Mouse (Mus musculus) hematopoietic stem cell, adult 5-6 weeks (primary cell): ENCODE data around the gene Cdc42ep1. TPM values are rescaled to one million over a fixed set of nuclear protein-coding genes. Genes with fewer than 3 reads are reported as not detected.

Source experiments
- ATAC-seq, 2 experiments: fragments of 125-278 bp in 1 of 2; replicated peaks in 1 of 2; 2 replicates each; pipeline ENCODE4 v1.8.0; 2016 to 2017; ENCODE audit warnings: inconsistent platforms in 2 of 2, mild to moderate bottlenecking in 2 of 2, moderate number of reproducible peaks in 2 of 2, low read depth in 1 of 2, moderate TSS enrichment in 1 of 2; ENCODE audit not compliant: low FRiP score in 2 of 2, poor library complexity in 2 of 2, severe bottlenecking in 2 of 2, insufficient read depth in 1 of 2, low TSS enrichment in 1 of 2
- total RNA-seq: library from RNA; stranded (forward); fragments of 172-1452, 232-1000 nt; gene quantifications from 2 replicates; pipeline ENCODE4 v1.2.3, GENCODE M21; 2017

Gene Cdc42ep1
- not detected in 2 replicates for total RNA-seq

DNA sequence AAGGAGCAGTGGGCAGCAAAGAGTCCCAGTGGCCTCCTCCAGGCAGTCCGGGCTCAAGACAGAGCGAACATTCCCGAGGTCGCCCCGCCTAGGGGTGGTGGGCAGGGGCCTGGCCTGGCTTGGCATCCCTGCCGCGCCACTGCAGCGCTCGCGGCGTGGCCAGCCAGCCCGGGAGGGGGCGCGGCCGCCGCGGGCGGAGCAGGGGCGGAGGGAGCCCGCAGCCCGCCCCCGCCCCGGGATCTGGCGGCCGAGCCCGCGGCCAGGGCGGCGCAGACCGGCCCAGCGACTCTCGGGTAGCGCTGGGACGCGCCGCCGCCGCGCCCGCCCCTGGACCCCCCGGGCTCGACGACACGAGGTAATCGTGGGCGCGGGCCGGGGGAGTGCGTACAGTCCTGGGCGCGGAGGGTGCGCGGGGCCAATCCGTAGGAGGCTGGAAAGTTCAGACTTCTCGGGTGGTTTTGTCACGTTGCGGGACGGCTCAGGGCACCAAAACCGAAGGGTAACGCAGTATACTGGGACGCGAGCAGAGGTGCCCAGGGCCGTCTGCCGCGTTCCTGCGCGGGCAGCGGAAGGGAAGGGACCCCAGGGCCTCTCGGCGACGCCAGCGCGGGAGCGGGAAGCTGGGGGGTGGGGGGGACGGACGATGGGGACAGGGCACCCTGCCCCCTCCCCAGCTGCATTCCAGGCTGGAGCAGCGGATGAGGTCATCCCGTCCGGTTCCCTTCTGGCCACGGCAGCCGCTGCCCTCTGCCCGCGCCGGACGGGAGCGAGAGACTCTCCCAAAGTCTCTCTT lies at the start of gene Cdc42ep1:
Cdc42ep1 (plus strand) TSS at position 254 of the 793 bp plus-strand sequence.
- ATAC-seq = peak in 1 of 2 experiments; percentile 22; a peak in 1 of 4 replicates

DNA sequence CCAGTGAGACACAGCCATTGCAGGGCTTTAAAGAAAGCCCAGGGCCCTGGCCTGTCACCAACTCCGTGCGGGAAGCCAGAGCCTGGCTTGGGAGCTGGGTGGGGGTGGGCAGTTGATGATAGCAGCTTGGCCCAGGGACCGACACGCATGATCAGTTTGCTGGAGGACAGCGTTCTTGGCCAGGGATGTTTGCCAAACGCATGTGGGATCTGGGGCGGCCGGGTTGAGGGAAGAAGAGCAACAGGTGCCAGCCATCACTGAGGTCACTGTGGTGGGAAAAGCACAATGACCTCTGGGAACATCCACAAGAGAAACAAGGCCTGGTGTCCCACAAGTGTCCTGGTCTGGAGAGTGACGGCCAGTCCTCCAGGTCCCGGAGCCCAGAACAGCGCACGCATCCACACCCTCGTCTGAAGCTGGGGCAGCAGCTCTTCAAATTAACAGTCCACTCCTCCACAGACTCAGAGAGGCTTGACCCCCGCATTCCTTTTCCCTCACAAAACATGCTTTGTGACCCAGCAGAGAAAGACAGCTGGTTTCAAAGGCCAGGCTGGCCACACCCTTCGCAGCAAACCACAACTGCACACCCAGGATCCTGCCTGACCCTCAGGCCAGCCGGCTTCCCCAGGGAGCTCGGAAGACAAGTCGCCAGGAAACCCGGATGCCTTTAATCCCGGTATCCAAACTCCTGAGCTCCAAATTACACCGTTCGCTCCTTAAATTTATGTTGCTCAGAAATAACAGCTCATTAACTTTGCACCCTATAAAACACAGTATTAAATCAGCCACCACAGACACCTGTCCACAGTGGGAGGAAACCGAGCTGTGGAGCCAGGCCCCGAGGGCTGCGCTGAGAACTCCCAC lies 46.0 kb upstream of the Cdc42ep1 start:
- ATAC-seq = no peak

DNA sequence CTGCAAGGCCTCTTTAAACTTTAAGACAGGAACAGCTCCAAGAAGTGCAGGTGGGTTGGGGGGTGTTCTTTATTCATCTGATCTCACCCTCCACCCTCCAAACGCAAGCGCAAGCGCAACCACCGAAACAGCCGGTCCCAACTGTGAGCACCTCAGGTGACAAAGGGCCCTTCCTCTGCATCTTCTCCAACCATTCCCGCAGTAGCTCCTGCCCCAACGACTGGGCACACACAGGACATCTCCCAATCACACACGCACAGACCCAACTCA lies 45.4 kb upstream of the Cdc42ep1 start:
- no peak for ATAC-seq

DNA sequence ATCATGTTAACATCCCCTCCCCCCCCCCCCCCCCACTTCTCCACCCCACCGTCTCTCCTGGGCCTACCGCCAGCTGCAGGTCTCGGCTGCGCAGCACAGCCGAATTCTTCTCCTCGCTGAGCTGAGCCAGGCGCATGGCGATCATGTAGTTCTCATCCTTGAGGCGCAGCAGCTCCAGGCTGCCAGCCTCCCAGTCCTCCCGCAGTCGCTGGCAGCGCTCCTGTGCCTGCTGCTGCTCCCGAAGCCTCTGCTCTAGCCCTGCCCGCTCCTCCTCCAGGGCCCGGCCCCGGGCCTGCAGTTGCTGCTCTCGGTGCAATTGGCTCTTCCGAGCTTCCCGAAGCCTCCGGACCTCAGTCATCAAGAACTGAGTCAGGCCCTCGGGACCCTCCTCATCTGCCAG lies 43.4 kb upstream of the Cdc42ep1 start:
- no peak for ATAC-seq

DNA sequence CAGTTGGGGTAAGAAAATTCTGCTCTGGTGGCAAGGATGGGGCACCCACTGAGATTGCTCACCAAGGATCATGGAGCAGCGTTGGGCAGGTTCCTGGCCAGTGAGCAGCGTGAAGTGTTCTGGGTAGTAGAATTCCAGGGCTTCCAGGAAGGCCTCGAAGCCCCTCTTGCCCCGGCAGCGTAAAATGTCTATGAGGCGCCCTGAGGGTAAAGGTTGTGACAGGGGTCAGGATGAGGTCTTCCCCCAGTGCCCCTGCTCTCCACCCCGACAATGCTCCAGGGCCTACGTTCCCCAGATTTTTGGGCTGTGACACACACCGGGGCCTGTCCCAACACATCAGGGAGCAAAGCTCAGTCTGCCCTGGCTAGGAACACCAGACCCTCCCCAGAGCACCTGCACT lies 40.9 kb upstream of the Cdc42ep1 start:
- ATAC-seq = no peak

DNA sequence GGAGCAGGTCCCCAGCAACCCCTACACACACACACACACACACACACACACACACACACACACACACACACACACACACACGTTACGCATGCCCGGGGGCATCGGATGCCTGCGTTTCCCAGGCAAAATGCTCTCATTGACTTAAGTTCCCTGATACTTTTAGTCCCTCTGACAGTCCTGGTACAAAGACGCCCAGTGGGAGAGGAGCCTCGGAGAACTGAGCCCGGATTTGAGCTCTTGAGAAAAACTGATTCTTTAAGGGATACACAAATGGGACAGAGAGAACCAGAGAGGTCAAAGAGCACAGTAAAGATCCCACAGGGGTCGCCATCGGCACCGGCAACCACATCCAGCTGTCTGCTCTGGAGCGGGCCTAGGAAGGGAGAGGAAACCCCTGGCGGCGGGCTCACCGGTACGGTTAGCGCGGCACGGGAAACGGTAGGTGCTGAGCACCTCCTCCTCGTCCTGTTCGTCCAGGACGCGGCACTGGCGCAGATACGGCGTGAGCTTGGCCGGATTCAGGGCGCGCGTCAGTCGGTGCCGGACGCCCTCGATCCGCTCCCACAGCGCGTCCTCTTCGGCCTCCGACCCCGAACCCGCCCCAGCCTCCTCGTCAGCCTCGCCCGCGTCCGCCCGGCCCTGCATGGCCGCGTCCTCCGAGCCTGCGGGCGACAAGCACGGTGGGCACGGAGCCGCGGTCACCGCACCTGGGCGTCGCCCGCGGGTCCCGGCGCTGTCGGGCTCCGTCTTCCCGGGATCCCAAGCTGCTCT lies 40.3 kb upstream of the Cdc42ep1 start:
- peak in 1 of 2 experiments; percentile 6; a peak in 1 of 4 replicates for ATAC-seq

DNA sequence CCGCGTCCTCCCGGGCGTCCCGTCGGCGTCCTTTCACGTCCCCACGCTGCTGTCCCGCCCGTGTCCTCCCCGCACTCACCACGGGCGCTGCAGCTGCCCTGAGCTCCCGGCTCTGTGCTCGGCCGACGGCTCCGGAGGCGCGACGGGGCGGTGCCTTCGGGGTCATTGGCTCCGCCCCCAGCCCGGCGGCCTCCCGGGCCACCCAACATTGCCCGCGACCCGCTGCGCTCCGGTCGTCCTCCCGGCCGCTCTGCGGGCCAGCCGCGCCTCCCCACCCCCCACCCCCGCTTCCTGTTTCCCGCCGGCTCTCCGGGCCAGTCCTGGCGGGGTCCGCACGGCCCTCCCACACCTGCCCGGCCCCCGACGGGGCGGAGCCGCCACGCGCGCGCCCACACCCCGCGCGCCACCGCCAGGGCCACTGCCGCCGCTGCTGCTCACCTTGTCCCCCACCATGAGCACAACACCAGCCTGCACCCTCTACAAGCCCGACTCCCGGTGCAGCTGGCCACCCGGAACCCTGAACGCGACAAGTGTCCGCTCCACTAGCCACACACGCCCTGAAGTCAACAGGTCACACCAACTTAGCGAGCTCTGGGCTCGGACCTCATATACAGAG lies 39.5 kb upstream of the Cdc42ep1 start, which contains the start of gene Card10:
Card10 (minus strand) TSS at position 267 of the 616 bp plus-strand sequence.
- peak in 1 of 2 experiments; percentile 65; a peak in 3 of 4 replicates for ATAC-seq

DNA sequence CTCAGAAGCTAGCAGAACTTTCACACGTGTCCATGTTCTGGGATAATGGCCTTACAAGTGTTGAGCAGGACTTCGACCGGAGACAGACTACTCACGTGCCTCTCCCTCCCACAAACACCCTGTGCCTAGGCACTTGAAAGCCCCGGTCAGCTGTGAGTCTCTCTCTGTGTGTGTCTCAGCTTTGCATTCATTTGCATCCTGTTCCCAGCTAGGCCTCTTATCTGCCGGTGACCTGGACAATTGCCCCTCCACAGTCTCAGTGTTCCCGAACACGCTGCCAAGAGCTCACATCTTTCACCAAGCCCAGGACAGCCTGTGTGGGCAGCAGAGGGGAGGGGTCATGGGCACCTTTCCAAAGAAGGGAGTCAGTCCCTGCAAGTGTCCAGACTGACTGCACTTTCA lies 38.9 kb upstream of the Cdc42ep1 start:
- no peak for ATAC-seq

DNA sequence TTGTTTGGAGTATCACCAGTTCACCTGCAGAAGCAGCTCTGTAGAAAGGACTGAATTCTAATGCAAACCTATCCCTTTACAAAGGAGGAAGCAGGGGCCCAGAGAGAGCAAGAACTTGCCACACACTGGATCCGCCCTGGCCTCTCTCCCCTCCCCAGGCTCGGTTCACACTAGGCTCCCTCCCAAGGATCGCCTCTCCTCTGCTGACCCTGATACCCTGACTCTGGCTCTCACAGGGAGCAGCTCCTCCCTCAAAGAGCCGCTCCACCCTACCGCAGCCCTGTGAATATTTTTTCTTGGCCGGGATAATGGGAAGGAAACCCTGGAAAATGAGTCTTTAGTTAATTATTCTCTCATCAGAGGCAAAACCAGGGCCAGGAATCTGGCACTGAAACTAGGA lies 38.1 kb upstream of the Cdc42ep1 start:
- no peak; a peak in 1 of 4 replicates for ATAC-seq

DNA sequence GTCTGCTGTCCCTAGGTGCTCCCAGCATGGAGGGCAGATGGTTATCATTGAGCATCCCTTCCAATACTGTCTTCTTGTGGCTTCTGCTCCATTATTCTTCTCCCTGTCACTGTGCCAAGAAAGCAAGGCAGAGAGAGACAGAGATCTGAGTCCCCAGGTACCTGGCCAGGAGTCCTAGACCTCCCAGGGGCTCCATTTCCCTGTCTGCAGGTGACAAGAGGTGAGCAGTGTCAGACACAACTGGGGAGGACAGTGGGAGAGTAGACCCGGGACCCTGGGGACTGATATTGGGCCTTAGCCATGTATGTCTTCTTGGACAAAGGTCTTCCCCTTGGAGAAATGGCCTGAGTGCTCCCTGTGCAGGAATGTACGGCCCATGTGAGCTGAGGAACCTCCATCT lies 37.1 kb upstream of the Cdc42ep1 start:
- ATAC-seq = no peak

DNA sequence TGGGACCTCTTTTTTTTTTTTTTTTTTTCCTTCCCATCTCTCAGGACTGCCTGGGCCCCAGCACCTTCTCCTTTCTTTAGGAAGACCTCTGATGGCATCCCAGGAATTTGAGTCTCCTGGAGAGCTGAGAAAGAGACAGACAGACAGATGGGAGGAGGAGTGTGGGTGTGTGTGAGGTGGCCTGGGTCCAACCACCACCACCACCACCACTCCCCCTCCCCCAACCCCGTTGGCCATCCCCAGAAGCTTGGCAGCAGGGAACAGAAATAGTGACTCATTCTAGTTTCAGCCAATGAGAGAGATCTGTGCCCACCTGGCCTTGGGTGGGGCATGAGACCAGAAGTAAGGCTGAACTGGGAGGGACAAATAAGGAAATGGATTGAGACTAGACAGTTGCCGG lies 35.8 kb upstream of the Cdc42ep1 start:
- ATAC-seq = no peak

DNA sequence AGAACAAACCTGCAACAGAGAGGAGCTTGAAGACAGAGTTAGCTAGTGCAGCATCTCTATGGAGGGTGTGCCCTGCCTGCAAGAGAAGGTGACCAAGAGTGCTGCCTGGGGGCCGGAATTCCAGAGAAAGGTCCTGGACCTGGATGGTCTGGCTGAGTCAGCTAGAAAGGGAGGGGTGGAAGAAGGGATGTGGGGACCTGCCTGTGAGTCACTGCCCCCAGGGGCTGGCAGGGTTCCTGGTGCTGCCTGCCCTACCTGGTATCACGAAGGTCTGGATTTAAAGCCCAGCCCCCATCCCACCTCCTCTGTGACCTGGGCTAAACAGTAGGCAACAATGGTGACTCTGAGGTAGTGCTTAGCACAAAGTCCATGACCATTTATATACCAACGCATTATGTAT lies 35.3 kb upstream of the Cdc42ep1 start:
- no peak for ATAC-seq

DNA sequence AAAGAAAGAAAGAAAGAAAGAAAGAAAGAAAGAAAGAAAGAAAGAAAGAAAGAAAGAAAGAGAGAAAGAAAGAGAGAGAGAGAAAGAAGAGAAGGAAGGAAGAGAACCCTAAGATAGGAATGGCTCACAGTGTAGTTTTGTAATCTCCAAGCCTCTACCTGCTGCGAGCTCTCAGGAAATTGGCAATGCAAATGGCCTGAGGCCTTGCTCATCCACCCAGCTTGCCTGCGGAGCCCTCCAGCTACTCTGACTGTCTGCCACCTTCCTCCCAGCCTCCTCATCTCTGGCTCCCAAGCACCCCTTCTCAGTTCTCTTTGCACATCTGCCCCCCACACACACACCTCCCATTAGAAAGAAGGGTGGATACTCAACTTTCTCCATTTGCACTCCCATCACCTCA lies 33.4 kb upstream of the Cdc42ep1 start:
- no peak for ATAC-seq

DNA sequence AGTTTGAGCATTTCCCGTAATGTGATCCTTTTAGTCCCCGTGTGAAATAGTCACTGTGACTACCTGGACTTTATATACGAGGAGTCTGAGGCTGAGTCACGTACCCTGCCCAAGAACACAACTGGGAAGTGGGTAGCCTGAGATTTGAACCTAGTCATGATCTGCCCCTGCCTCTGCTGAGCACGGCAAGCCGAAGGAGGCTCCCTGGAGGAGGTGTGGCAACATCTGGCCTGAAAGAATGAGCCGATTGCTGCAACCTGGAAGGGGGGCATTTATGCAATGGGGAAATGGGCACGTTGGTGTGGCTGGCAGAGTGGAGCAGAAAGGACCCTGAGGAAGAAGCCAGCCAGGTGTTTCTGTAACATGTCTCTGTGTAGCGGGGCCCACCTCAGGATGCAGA lies 32.7 kb upstream of the Cdc42ep1 start:
- ATAC-seq = peak; percentile 10 to 64; a peak in 2 of 4 replicates

DNA sequence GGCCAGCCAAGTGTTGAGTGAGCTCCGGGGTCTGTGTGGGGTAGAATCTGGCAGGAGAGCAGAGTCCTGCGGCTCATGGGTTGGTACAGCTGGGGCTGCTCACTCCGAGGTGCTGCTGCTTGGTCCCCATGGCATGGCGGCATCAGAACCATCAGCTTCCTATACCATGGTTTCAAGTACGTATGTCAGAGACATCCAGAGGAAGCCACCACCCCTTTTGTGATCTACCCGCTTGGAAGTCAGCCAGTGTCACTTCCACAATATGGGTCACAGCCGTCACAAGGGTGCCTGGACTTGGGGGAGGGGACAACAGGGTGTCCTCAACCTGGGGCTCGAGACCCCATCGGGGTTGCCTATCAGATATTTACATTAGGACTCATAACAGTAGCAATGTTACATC lies 32.3 kb upstream of the Cdc42ep1 start:
- ATAC-seq = peak; percentile 47 to 68; a peak in 2 of 4 replicates

DNA sequence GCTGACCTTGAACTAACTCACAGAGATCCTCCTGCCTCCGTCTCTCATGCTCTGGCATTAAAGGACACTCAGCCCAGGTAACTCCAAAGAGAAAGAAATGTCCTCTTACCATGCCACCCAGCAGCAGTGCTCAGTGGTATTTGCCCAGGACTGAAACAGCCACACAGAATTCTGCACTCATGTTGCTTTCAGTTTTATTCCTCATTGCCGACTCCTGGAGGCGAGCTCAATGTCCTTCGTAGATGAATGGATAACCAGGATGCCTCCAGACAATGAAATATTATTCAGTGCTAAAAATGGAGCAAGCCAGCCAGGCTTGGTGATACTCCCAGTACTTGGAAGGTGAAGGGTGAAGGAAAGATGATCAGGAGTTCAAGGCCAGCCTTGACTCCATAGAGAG lies 28.8 kb upstream of the Cdc42ep1 start:
- no peak for ATAC-seq

DNA sequence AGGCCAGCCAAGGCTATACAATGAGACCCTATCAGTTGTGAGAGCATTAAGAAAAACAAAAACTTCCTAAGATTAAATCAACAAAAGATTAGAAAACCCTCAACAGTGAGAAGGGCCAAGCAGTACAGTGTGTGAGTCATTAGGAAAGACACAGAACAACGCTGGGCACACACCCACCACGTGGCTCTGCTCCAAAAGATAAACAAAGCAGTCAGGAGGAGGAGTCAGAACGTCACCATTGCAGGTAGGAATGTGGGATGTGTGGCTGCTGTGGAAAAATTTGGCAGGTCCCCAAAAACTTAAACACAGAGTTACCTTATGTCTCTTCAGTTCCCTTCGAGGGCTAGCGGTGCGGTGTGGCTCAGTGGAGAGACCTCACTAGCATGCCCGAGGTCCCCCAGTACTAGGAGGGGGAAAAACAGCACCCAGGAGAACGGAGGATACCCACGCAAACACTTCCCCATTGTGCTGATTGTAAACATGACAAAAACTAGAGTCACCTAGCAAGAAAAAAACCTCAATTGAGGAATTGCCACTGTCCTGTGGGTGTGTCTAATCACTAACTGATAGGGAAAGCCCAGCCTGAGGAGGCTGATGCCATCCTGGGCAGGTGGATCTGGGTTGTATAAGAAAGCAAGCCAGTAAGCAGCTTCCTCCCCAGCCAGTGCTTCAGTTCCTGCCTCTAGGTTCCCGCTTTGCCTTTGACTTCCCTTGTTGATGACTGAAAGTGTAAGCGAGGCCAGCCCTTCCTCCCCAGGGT lies 26.9 kb upstream of the Cdc42ep1 start:
- peak; percentile 64 to 75 for ATAC-seq
